Mouse (Mus musculus) midbrain, embryonic 11.5 days (tissue): ENCODE data around the gene Plppr1. TPM values are rescaled to one million over a fixed set of nuclear protein-coding genes. Genes with fewer than 3 reads are reported as not detected.

Experiments
- ATAC-seq: fragments of 200-750 bp; cut with Nextera tagmentation; 2 replicates; pipeline ENCODE4 v1.8.0; 2017; ENCODE audit warnings: moderate TSS enrichment, moderate library complexity; ENCODE audit not compliant: low FRiP score
- DNase-seq: peaks from one replicate; pipeline ENCODE4 v3.0.0; 2015; ENCODE audit warnings: low spot score; ENCODE audit errors: missing footprints
- H3K27ac ChIP-seq: fragments of 300-500 bp; sonication (generic); 2 replicates; pipeline ENCODE4 v1.5.1; 2014; ENCODE audit warnings: low read depth, low read length
- H3K27me3 ChIP-seq: fragments of 300-500 bp; sonication (generic); 2 replicates; pipeline ENCODE4 v1.6.1; 2014; ENCODE audit warnings: mild to moderate bottlenecking, low read length, moderate library complexity, mixed read lengths; ENCODE audit not compliant: control insufficient read depth, insufficient read depth
- H3K36me3 ChIP-seq: fragments of 300-500 bp; sonication (generic); 2 replicates; pipeline ENCODE4 v1.6.1; 2014; ENCODE audit warnings: mild to moderate bottlenecking, low read length, moderate library complexity, mixed read lengths; ENCODE audit not compliant: control insufficient read depth, insufficient read depth
- H3K4me1 ChIP-seq: fragments of 300-500 bp; sonication (generic); 2 replicates; pipeline ENCODE4 v1.6.1; 2014; ENCODE audit warnings: low read length; ENCODE audit not compliant: control insufficient read depth, insufficient read depth
- H3K4me2 ChIP-seq: fragments of 300-500 bp; sonication (generic); 2 replicates; pipeline ENCODE4 v1.6.1; 2014; ENCODE audit warnings: mild to moderate bottlenecking, moderate library complexity
- H3K4me3 ChIP-seq: fragments of 300-500 bp; sonication (generic); 2 replicates; pipeline ENCODE4 v1.5.1; 2014; ENCODE audit warnings: low read depth, low read length
- H3K9ac ChIP-seq: fragments of 300-500 bp; sonication (generic); 2 replicates; pipeline ENCODE4 v1.6.1; 2014; ENCODE audit warnings: low read length
- H3K9me3 ChIP-seq: fragments of 300-500 bp; sonication (generic); 2 replicates; pipeline ENCODE4 v1.6.1; 2016; ENCODE audit warnings: low read length; ENCODE audit not compliant: control insufficient read depth
- WGBS: fragments of 180-500 bp; shearing (Covaris S2); extraction: QIAGEN DNeasy Blood & Tissue Kit; methylation state at CpG from one replicate; pipeline ENCODE4 v1.1.7; 2014; 5-methylcytosine and 5-hydroxymethylcytosine counted together
- polyA plus RNA-seq: library from polyadenylated mRNA; unstranded; fragments of >200 nt; fragmentation: Nextera tagmentation; extraction: Ambion mirVana; gene quantifications from 2 replicates; pipeline ENCODE4 v1.2.1, GENCODE M21; 2014

Gene Plppr1
- polyA plus RNA-seq, 1 experiment from 2014 or later: 11.5 TPM

DNA sequence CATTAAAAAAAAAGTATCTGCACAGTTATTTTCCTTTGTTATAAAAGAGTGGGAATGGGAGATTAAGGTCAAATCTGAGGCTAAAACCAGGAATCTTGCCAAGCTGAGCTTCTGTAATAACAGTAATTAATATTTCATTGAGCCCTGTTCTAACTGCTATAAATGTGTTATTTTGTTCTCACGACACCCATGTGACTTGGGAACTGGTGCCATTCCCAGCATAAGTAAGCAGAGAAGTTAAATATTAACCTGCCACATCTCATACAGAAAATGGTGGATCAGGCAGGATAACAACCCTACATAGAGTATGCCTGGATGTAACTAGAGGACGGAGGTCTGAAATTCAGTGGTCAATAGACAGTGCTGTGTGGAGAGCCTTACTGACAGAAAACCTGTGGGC is 90.2 kb downstream of the Plppr1 start:
- no peak overlapping the region for H3K4me3 ChIP-seq
- WGBS: 83% methylated on average over 2 of the region's 2 CpGs
- H3K27ac ChIP-seq: no peak overlapping the region
- H3K9me3 ChIP-seq: no peaks in the 10 kb centered on the region
- H3K27me3 ChIP-seq: no peaks in the 10 kb centered on the region
- no peaks in the 10 kb centered on the region for H3K36me3 ChIP-seq
- no peak overlapping the region for H3K4me2 ChIP-seq
- H3K9ac ChIP-seq: no peak overlapping the region
- DNase-seq (no peak), ATAC-seq (no peak)
- no peaks in the 10 kb centered on the region for H3K4me1 ChIP-seq

DNA sequence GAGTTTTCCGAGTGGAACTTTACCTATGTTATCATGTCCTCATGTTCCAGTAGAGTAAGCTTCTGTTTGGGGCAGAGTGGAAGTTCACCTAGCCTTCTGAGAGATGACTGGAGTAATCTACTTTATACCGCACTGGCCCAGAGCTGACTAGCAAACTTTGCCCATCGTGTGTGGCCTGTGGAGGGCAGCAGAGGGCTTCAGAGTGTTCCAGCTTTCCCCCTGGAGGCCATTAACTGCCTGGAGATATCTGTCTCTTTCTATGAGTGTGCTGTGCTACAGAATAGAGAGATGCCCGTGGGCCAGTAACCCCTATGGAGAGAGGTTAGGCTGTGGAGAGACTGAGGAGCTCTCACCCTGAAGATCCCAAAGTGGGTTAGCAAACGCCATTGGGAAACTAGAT is 94.8 kb downstream of the Plppr1 start:
- no peaks in the 10 kb centered on the region for H3K36me3 ChIP-seq
- H3K27ac ChIP-seq: no peak overlapping the region
- no peak overlapping the region for H3K9ac ChIP-seq
- H3K4me3 ChIP-seq: no peak overlapping the region
- 37% methylated on average over 5 of the region's 5 CpGs for WGBS
- no peak overlapping the region for H3K4me2 ChIP-seq
- H3K4me1 ChIP-seq: no peaks in the 10 kb centered on the region
- H3K9me3 ChIP-seq: no peaks in the 10 kb centered on the region
- peak; percentile 52; the same call in 1 of the 2 replicates for ATAC-seq
- no peaks in the 10 kb centered on the region for H3K27me3 ChIP-seq
- peak; percentile 92 for DNase-seq

- 82% methylated on average over 1 of the region's 1 CpGs for WGBS
- no peak overlapping the region for H3K27ac ChIP-seq
- no peak overlapping the region for H3K9ac ChIP-seq
- no peaks in the 10 kb centered on the region for H3K36me3 ChIP-seq
- no peak for ATAC-seq
- no peaks in the 10 kb centered on the region for H3K9me3 ChIP-seq
- H3K4me2 ChIP-seq: no peak overlapping the region
- no peak overlapping the region for H3K4me3 ChIP-seq
- no peaks in the 10 kb centered on the region for H3K4me1 ChIP-seq
- H3K27me3 ChIP-seq: no peaks in the 10 kb centered on the region
- DNase-seq: no peak
These were observed 97.7 kb downstream of the Plppr1 start for GRCm38 (mm10) chr4:49156781-49157180.

- no peak overlapping the region for H3K4me2 ChIP-seq
- H3K9ac ChIP-seq: no peak overlapping the region
- no peak overlapping the region for H3K4me3 ChIP-seq
- H3K27me3 ChIP-seq: no peaks in the 10 kb centered on the region
- no peaks in the 10 kb centered on the region for H3K9me3 ChIP-seq
- DNase-seq (no peak), ATAC-seq (no peak)
- H3K36me3 ChIP-seq: no peaks in the 10 kb centered on the region
- 86% methylated on average over 3 of the region's 3 CpGs for WGBS
- H3K27ac ChIP-seq: no peak overlapping the region
- H3K4me1 ChIP-seq: no peaks in the 10 kb centered on the region
These were observed 104.2 kb downstream of the Plppr1 start for GRCm38 (mm10) chr4:49163285-49163684.

GRCm38 (mm10) chr4:49166391-49166790 is 107.3 kb downstream of the Plppr1 start:
- WGBS: 77% methylated on average over 3 of the region's 3 CpGs
- Histone ChIP-seq H3K27ac (no peak overlapping the region), H3K36me3 (no peaks in the 10 kb centered on the region), H3K4me1 (no peaks in the 10 kb centered on the region), H3K4me2 (no peak overlapping the region), H3K9ac (no peak overlapping the region), H3K27me3 (no peaks in the 10 kb centered on the region), H3K9me3 (no peaks in the 10 kb centered on the region), H3K4me3 (no peak overlapping the region)
- DNase-seq (no peak), ATAC-seq (no peak)

GRCm38 (mm10) chr4:49167030-49167429 is 108.0 kb downstream of the Plppr1 start:
- H3K9ac ChIP-seq: no peak overlapping the region
- no peak overlapping the region for H3K4me2 ChIP-seq
- H3K9me3 ChIP-seq: no peaks in the 10 kb centered on the region
- ATAC-seq: no peak
- no peaks in the 10 kb centered on the region for H3K4me1 ChIP-seq
- 86% methylated on average over 5 of the region's 5 CpGs for WGBS
- no peak for DNase-seq
- no peaks in the 10 kb centered on the region for H3K36me3 ChIP-seq
- no peak overlapping the region for H3K4me3 ChIP-seq
- H3K27me3 ChIP-seq: no peaks in the 10 kb centered on the region
- no peak overlapping the region for H3K27ac ChIP-seq

GRCm38 (mm10) chr4:49169498-49169897 is 110.4 kb downstream of the Plppr1 start:
- ATAC-seq: no peak
- WGBS: 78% methylated on average over 1 of the region's 1 CpGs
- no peak overlapping the region for H3K4me3 ChIP-seq
- H3K4me1 ChIP-seq: no peaks in the 10 kb centered on the region
- H3K4me2 ChIP-seq: no peak overlapping the region
- no peak overlapping the region for H3K9ac ChIP-seq
- DNase-seq: no peak
- H3K9me3 ChIP-seq: no peaks in the 10 kb centered on the region
- no peaks in the 10 kb centered on the region for H3K27me3 ChIP-seq
- H3K27ac ChIP-seq: no peak overlapping the region
- H3K36me3 ChIP-seq: no peaks in the 10 kb centered on the region

DNA sequence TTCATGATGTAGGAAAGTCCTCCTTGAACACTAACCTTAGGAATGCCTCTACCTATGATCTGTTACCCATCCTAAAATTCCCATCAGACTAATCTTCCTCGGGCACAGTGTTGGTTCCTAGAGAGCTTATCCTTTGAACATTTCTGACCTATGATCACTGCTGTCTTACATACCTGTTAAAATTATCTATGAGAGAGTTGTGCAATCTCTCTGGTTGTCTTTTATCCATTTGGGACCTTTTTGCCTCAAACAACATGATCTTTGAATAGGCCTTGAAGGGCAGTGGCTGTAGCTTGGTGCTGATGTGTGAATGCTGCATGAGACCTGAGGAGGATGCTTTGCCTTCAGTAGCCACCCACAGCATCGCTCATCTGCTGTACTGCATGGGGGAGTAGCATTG is 119.0 kb downstream of the Plppr1 start:
- H3K9me3 ChIP-seq: no peaks in the 10 kb centered on the region
- H3K4me3 ChIP-seq: no peak overlapping the region
- H3K9ac ChIP-seq: no peak overlapping the region
- DNase-seq: no peak
- H3K4me2 ChIP-seq: no peak overlapping the region
- no peaks in the 10 kb centered on the region for H3K36me3 ChIP-seq
- no peaks in the 10 kb centered on the region for H3K4me1 ChIP-seq
- H3K27ac ChIP-seq: no peak overlapping the region
- WGBS: 85% methylated on average over 2 of the region's 2 CpGs
- ATAC-seq: no peak
- no peaks in the 10 kb centered on the region for H3K27me3 ChIP-seq

DNA sequence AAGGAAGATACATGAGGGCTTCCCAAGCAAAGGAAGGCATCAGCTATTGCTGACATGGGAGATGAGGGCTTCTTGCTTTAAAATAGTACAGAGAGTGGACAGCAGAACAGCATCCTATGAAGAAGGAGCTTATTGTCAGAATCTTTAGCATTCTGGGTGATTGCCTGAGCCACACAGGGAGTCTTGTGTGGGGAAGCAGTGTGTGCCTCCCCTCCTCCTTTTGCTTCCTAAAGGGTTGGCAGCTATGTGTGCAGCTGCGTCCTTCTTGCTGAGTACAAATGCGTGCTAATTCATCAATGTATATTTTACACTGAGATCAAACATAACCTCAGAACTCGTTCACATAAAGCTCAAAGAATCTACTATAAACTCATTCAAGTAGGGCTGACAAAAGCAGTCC is 119.8 kb downstream of the Plppr1 start:
- H3K36me3 ChIP-seq: no peaks in the 10 kb centered on the region
- no peak overlapping the region for H3K27ac ChIP-seq
- no peak overlapping the region for H3K4me3 ChIP-seq
- DNase-seq (no peak), ATAC-seq (no peak)
- WGBS: 90% methylated on average over 3 of the region's 3 CpGs
- H3K9me3 ChIP-seq: no peaks in the 10 kb centered on the region
- no peak overlapping the region for H3K4me2 ChIP-seq
- H3K4me1 ChIP-seq: no peaks in the 10 kb centered on the region
- H3K27me3 ChIP-seq: no peaks in the 10 kb centered on the region
- no peak overlapping the region for H3K9ac ChIP-seq
